Comparison of ENCODE assay signal across 20 mouse cellular contexts in genomic region chr3:102147189-102147588, GRCm38 (mm10). TPM values are rescaled to one million over a fixed set of nuclear protein-coding genes. Genes with fewer than 3 reads are reported as not detected.
A peak's percentile ranks its signal among the peaks of the same experiment; 100 is the strongest.
DNase-seq lines count a peak whose midpoint lies in the region; ATAC-seq and TF ChIP-seq lines count a peak whose summit lies in the region.
"Had no signal": no experiment of that assay in that cellular context is flagged by ENCODE, and none has a peak within 500 bp of the region (broad histone marks: within the 10 kb centered on the region; RNA-seq: fewer than 3 reads in every experiment).

No protein-coding gene starts in this region.

- no peaks in the 10 kb centered on the region for H3K36me3 ChIP-seq in forebrain, postnatal 0 days (ENCODE audit: insufficient read depth)
- H3K36me3 ChIP-seq in forebrain, embryonic 15.5 days: no peaks in the 10 kb centered on the region
- H3K36me3 ChIP-seq in heart, embryonic 11.5 days (ENCODE audit: control insufficient read depth, insufficient read depth, low read length): no peaks in the 10 kb centered on the region
- no peaks in the 10 kb centered on the region for H3K36me3 ChIP-seq in midbrain, embryonic 12.5 days
- H3K36me3 ChIP-seq in midbrain, postnatal 0 days (ENCODE audit: insufficient read depth, low read length): no peaks in the 10 kb centered on the region
- H3K36me3 ChIP-seq: embryonic facial prominence, embryonic 15.5 days; intestine, embryonic 15.5 days had no signal

- no peaks in the 10 kb centered on the region for H3K9me3 ChIP-seq in forebrain, postnatal 0 days (ENCODE audit: low read length)
- no peaks in the 10 kb centered on the region for H3K9me3 ChIP-seq in forebrain, embryonic 15.5 days
- H3K9me3 ChIP-seq in heart, embryonic 11.5 days (replicated peaks; ENCODE audit: control insufficient read depth, low read length): no peaks in the 10 kb centered on the region
- H3K9me3 ChIP-seq in midbrain, embryonic 12.5 days: no peaks in the 10 kb centered on the region
- no peaks in the 10 kb centered on the region for H3K9me3 ChIP-seq in midbrain, postnatal 0 days (ENCODE audit: low read length)
- H3K9me3 ChIP-seq: embryonic facial prominence, embryonic 15.5 days; intestine, embryonic 15.5 days had no signal

- no peak for TF ChIP-seq CTCF in forebrain, postnatal 0 days (IDR thresholded peaks at IDR 0.05; ENCODE audit: low read depth)
- no peak for TF ChIP-seq CTCF in midbrain, postnatal 0 days (IDR thresholded peaks at IDR 0.05)

- H3K27ac ChIP-seq in forebrain, postnatal 0 days (ENCODE audit: low read depth, low read length): no peak overlapping the region
- no peak overlapping the region for H3K27ac ChIP-seq in forebrain, embryonic 15.5 days (replicated peaks)
- H3K27ac ChIP-seq in heart, embryonic 11.5 days (ENCODE audit: low read depth, low read length): no peak overlapping the region
- H3K27ac ChIP-seq in midbrain, embryonic 12.5 days (replicated peaks): peak overlapping the region; percentile 32; the same call in 1 of the 2 replicates
- H3K27ac ChIP-seq in midbrain, postnatal 0 days (ENCODE audit: low read depth, low read length): no peak overlapping the region
- H3K27ac ChIP-seq: embryonic facial prominence, embryonic 15.5 days; hindbrain, embryonic 14.5 days; intestine, embryonic 15.5 days; left cerebral cortex, adult 2 months; liver, embryonic 14.5 days had no signal

- no peaks in the 10 kb centered on the region for H3K27me3 ChIP-seq in forebrain, postnatal 0 days (ENCODE audit: insufficient read depth, low read length)
- H3K27me3 ChIP-seq in forebrain, embryonic 15.5 days: no peaks in the 10 kb centered on the region
- no peaks in the 10 kb centered on the region for H3K27me3 ChIP-seq in heart, embryonic 11.5 days (ENCODE audit: control insufficient read depth, insufficient read depth, low read length)
- peaks cover 38% of the 10 kb centered on the region for H3K27me3 ChIP-seq in midbrain, embryonic 12.5 days
- no peaks in the 10 kb centered on the region for H3K27me3 ChIP-seq in midbrain, postnatal 0 days (ENCODE audit: insufficient read depth, low read length)
- H3K27me3 ChIP-seq: embryonic facial prominence, embryonic 15.5 days; intestine, embryonic 15.5 days; megakaryocyte, embryonic 14.5 days; Patski had no signal

- H3K4me2 ChIP-seq in forebrain, postnatal 0 days (ENCODE audit: low read depth): no peak overlapping the region
- H3K4me2 ChIP-seq in forebrain, embryonic 15.5 days (replicated peaks): no peak overlapping the region
- no peak overlapping the region for H3K4me2 ChIP-seq in heart, embryonic 11.5 days
- H3K4me2 ChIP-seq in midbrain, embryonic 12.5 days (replicated peaks): 0 out of 2 replicates have a peak overlapping the region, but pooled peaks have one; percentile 21
- no peak overlapping the region for H3K4me2 ChIP-seq in midbrain, postnatal 0 days (ENCODE audit: low read depth, low read length, poor library complexity, severe bottlenecking)
- H3K4me2 ChIP-seq: embryonic facial prominence, embryonic 15.5 days; hindbrain, embryonic 14.5 days; intestine, embryonic 15.5 days; lung, embryonic 14.5 days had no signal

- peak; percentile 36; the same call in 1 of the 2 replicates for ATAC-seq in forebrain, postnatal 0 days
- no peak for ATAC-seq in forebrain, embryonic 15.5 days (replicated peaks)
- ATAC-seq in heart, embryonic 11.5 days (replicated peaks; ENCODE audit: insufficient number of reproducible peaks, low FRiP score, low TSS enrichment): no peak
- peak; percentile 32; the same call in 1 of the 2 replicates for ATAC-seq in midbrain, embryonic 12.5 days (ENCODE audit: low FRiP score, low read depth)
- ATAC-seq in midbrain, postnatal 0 days (ENCODE audit: low FRiP score): no peak
- ATAC-seq: intestine, embryonic 15.5 days; Patski had no signal

- H3K4me3 ChIP-seq in forebrain, postnatal 0 days (ENCODE audit: low read depth, low read length): no peak overlapping the region
- H3K4me3 ChIP-seq in forebrain, embryonic 15.5 days: no peak overlapping the region
- no peak overlapping the region for H3K4me3 ChIP-seq in heart, embryonic 11.5 days (ENCODE audit: low read depth, low read length)
- H3K4me3 ChIP-seq in midbrain, embryonic 12.5 days: no peak overlapping the region
- H3K4me3 ChIP-seq in midbrain, postnatal 0 days (ENCODE audit: low read depth, low read length): no peak overlapping the region
- H3K4me3 ChIP-seq: embryonic facial prominence, embryonic 15.5 days; intestine, embryonic 15.5 days; left cerebral cortex, adult 2 months; megakaryocyte, embryonic 14.5 days had no signal

- WGBS in forebrain, postnatal 0 days: 67% methylated on average over 4 of the region's 4 CpGs
- 69% methylated on average over 4 of the region's 4 CpGs for WGBS in forebrain, embryonic 15.5 days
- WGBS in heart, embryonic 11.5 days (ENCODE audit: insufficient replicate concordance): 76% methylated on average over 4 of the region's 4 CpGs
- WGBS in midbrain, embryonic 12.5 days: 70% methylated on average over 4 of the region's 4 CpGs
- WGBS in midbrain, postnatal 0 days: 53% methylated on average over 4 of the region's 4 CpGs

- H3K9ac ChIP-seq in forebrain, postnatal 0 days: no peak overlapping the region
- no peak overlapping the region for H3K9ac ChIP-seq in forebrain, embryonic 15.5 days (replicated peaks)
- H3K9ac ChIP-seq in heart, embryonic 11.5 days (ENCODE audit: low read depth, low read length): no peak overlapping the region
- H3K9ac ChIP-seq in midbrain, embryonic 12.5 days (replicated peaks): no peak overlapping the region
- H3K9ac ChIP-seq in midbrain, postnatal 0 days (replicated peaks; ENCODE audit: low read length, poor library complexity, severe bottlenecking): no peak overlapping the region
- H3K9ac ChIP-seq: embryonic facial prominence, embryonic 15.5 days; hindbrain, embryonic 14.5 days; intestine, embryonic 15.5 days; liver, embryonic 14.5 days; lung, embryonic 14.5 days had no signal

- no peaks in the 10 kb centered on the region for H3K4me1 ChIP-seq in forebrain, postnatal 0 days (ENCODE audit: insufficient read depth)
- H3K4me1 ChIP-seq in forebrain, embryonic 15.5 days: peaks cover 5% of the 10 kb centered on the region
- H3K4me1 ChIP-seq in heart, embryonic 11.5 days (ENCODE audit: control insufficient read depth, insufficient read depth, low read length): peaks cover 29% of the 10 kb centered on the region
- H3K4me1 ChIP-seq in midbrain, embryonic 12.5 days: peaks cover 19% of the 10 kb centered on the region
- H3K4me1 ChIP-seq in midbrain, postnatal 0 days (ENCODE audit: insufficient read depth, low read length): peaks cover 7% of the 10 kb centered on the region; the same call in 1 of the 2 replicates
- H3K4me1 ChIP-seq: megakaryocyte, embryonic 14.5 days had no signal

- DNase-seq in forebrain, postnatal 0 days: no peak
- peak; percentile 45 for DNase-seq in heart, adult 8-10 months (ENCODE audit: low spot score)
- DNase-seq in midbrain, postnatal 0 days (ENCODE audit: low spot score): no peak
- peak; percentile 78 for DNase-seq in retina, postnatal 1 day
- no peak for DNase-seq in cerebellum, postnatal 4 days (ENCODE audit: low spot score in 2 of 2)
- DNase-seq: adrenal gland, postnatal 36 days; cerebellum, adult 9-10 months; kidney, adult 8-10 months; kidney, postnatal 10 days; lung, embryonic 14.5 days had no signal

RNA-seq across cellular contexts. Expression of gene Vangl1, which starts 57.3 kb away (rescaled TPM):
- total RNA-seq in forebrain, postnatal 0 days (2014; rRNA removed): 6.5 TPM in 2 replicates
- polyA plus RNA-seq in forebrain, postnatal 0 days (2015; fragmentation: Nextera tagmentation; extraction: Ambion mirVana): 3.5 and 5.7 TPM in 2 replicates
- polyA plus RNA-seq in forebrain, embryonic 15.5 days (2015; fragmentation: Nextera tagmentation; extraction: Ambion mirVana): 4.0 and 5.1 TPM in 2 replicates
- total RNA-seq in heart, adult 8-10 months (2022): 10 to 100 TPM; 10.3 to 14.0 (median 11.1) TPM
- polyA plus RNA-seq in heart, embryonic 11.5 days (2014; fragmentation: Nextera tagmentation; extraction: Ambion mirVana): 29.4 and 31.6 TPM in 2 replicates
- 8.9 and 9.0 TPM in 2 replicates for polyA plus RNA-seq in midbrain, embryonic 12.5 days (2016; fragmentation: Nextera tagmentation; extraction: Ambion mirVana)
- total RNA-seq in midbrain, postnatal 0 days (2014; rRNA removed): 16.8 and 22.5 TPM in 2 replicates
- 7.1 and 8.9 TPM in 2 replicates for polyA plus RNA-seq in midbrain, postnatal 0 days (2015; fragmentation: Nextera tagmentation; extraction: Ambion mirVana)

Comparison
In these comparisons a context has a peak if more than half of its experiments do, and no peak if none do; other contexts are left out.
1. ATAC-seq: peak in forebrain, postnatal 0 days (single experiment) and midbrain, embryonic 12.5 days (single experiment); none in forebrain, embryonic 15.5 days (single experiment), heart, embryonic 11.5 days (single experiment) and midbrain, postnatal 0 days (single experiment).
2. DNase-seq: peak in heart, adult 8-10 months (single experiment) and retina, postnatal 1 day (single experiment); none in forebrain, postnatal 0 days (single experiment), midbrain, postnatal 0 days (single experiment) and cerebellum, postnatal 4 days (0 of 2).